Mouse (Mus musculus): ENCODE data around the gene Csf3.

DNA sequence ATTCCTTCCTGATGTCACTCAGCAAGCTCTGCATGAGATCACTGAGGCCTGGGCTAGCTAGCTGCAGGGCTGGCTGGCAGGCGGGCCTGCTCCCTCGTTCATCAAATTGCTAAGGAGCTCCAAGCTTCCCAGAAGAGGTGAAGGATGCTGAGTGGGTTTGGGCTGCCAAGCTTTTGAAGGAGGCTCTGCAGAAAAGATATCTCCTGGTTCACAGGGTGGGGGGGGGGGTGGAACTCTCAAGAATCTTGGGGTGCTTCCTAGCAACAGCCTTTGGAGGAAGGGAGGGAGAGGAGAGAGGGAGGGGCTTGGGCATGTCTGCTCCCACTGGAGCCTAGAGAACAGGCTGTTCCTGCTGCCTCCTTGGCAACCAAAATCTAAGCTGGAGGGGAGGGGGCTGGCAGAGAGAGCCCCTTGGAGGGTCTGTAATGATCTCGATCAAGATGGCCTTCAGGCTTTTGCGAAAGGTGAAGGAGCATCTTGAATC, 37.4 kb downstream of the Csf3 start:
- no peak for TF ChIP-seq CTCF (IDR thresholded peaks at IDR 0.05)
- TF ChIP-seq EP300 (IDR thresholded peaks at IDR 0.05; ENCODE audit: insufficient read depth, low read depth, low read length) = no peak
